Mouse (Mus musculus): ENCODE data around the gene Lrmda.

Gene Lrmda

GRCm38 (mm10) chr14:22813389-22813788, 793.9 kb downstream of the Lrmda start:
- no peak for DNase-seq

- DNase-seq = no peak
Observed at GRCm38 (mm10) chr14:22814811-22815345, 795.4 kb downstream of the Lrmda start.

- DNase-seq = peak; percentile 63
Observed at GRCm38 (mm10) chr14:22817346-22818201, 798.1 kb downstream of the Lrmda start.

GRCm38 (mm10) chr14:22818202-22818530, 798.7 kb downstream of the Lrmda start:
- no peak for DNase-seq

GRCm38 (mm10) chr14:22822942-22823341, 803.4 kb downstream of the Lrmda start:
- no peak for DNase-seq

- DNase-seq = no peak
Observed at GRCm38 (mm10) chr14:22826825-22827224, 807.3 kb downstream of the Lrmda start.

GRCm38 (mm10) chr14:22837058-22837457, 817.5 kb downstream of the Lrmda start:
- no peak for DNase-seq

- DNase-seq = peak; percentile 51
Observed at GRCm38 (mm10) chr14:22841136-22841535, 821.6 kb downstream of the Lrmda start.

- no peak for DNase-seq
Observed at GRCm38 (mm10) chr14:22844006-22844405, 824.5 kb downstream of the Lrmda start.

- DNase-seq = no peak
Observed at GRCm38 (mm10) chr14:22845401-22845800, 825.9 kb downstream of the Lrmda start.

- no peak for DNase-seq
Observed at GRCm38 (mm10) chr14:22847011-22847786, 827.7 kb downstream of the Lrmda start.

GRCm38 (mm10) chr14:22849108-22849507, 829.6 kb downstream of the Lrmda start:
- peak; percentile 16 for DNase-seq

- no peak for DNase-seq
Observed at GRCm38 (mm10) chr14:22860631-22861030, 841.1 kb downstream of the Lrmda start.

GRCm38 (mm10) chr14:22864132-22864531, 844.6 kb downstream of the Lrmda start:
- DNase-seq = no peak

GRCm38 (mm10) chr14:22874584-22874983, 855.1 kb downstream of the Lrmda start:
- no peak for DNase-seq

GRCm38 (mm10) chr14:22887182-22887581, 867.7 kb downstream of the Lrmda start:
- DNase-seq = no peak

GRCm38 (mm10) chr14:22899312-22899711, 879.8 kb downstream of the Lrmda start:
- DNase-seq = no peak

GRCm38 (mm10) chr14:22902116-22902515, 882.6 kb downstream of the Lrmda start:
- no peak for DNase-seq

GRCm38 (mm10) chr14:22902914-22903313, 883.4 kb downstream of the Lrmda start:
- DNase-seq = no peak

- no peak for DNase-seq
Observed at GRCm38 (mm10) chr14:22905741-22906667, 886.5 kb downstream of the Lrmda start.

GRCm38 (mm10) chr14:22906716-22907115, 887.2 kb downstream of the Lrmda start:
- DNase-seq = no peak

GRCm38 (mm10) chr14:22907221-22907620, 887.7 kb downstream of the Lrmda start:
- DNase-seq = no peak

GRCm38 (mm10) chr14:22908006-22908405, 888.5 kb downstream of the Lrmda start:
- DNase-seq = no peak

Measured in kidney, adult 9 months (tissue).